Mouse (Mus musculus) adrenal gland, postnatal 14 days (tissue): ENCODE data around the gene C330007P06Rik. TPM values are rescaled to one million over a fixed set of nuclear protein-coding genes. Genes with fewer than 3 reads are reported as not detected.

ENCODE experiments used
- DNase-seq: peaks from one replicate; pipeline ENCODE4 v3.0.0; 2021; ENCODE audit warnings: mixed read lengths
- long read RNA-seq, 2 experiments: library from polyadenylated mRNA; stranded (forward); transcript quantifications; one replicate each; pipeline ENCODE4 v2.0.0; 2021
- total RNA-seq: library from RNA; stranded (reverse); gene quantifications from 2 replicates; pipeline ENCODE4 v1.2.3, GENCODE M21; 2021

C330007P06Rik gene
- total RNA-seq = 47.0 and 51.0 TPM in 2 replicates
- long read RNA-seq, experiment 1, transcript C330007P06Rik-202 (7 exons, 3,340 nt) = major isoform, 45 of 59 reads
- long read RNA-seq, experiment 1, partial matches to known transcripts = 3 of 59 reads
- long read RNA-seq, experiment 1, other reads (novel, unspliced or antisense) = 11 of 59 reads
- long read RNA-seq, experiment 2, transcript C330007P06Rik-202 (7 exons, 3,340 nt) = major isoform, 34 of 41 reads
- long read RNA-seq, experiment 2, partial matches to known transcripts = 2 of 41 reads
- long read RNA-seq, experiment 2, other reads (novel, unspliced or antisense) = 5 of 41 reads

GRCm38 (mm10) chrX:36873765-36874164 is at the start of gene C330007P06Rik, which contains the start of gene Ube2a:
Gene C330007P06Rik, minus strand, starts transcription at chrX:36874111.
Gene Ube2a, plus strand, starts transcription at chrX:36873900.
- no peak for DNase-seq

DNA sequence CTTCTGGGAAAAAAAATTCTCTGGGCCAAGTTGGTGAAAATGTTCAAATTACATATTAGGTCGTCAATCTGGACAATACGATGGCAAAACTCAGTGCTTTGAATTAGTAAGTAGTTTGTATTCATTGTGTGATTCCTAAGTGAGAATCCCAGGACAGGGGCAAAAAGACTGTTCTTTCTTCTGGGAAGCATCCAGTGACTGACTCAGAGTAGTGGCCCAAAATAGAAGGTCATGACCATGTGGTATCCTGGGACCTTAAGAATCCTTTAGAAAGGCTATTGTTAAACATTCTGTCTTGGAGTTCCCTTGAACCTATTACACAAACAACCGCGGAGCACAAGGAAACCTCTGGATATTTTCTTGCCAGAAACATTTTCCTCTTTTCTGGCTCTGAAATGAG is 47.4 kb upstream of the C330007P06Rik start:
- DNase-seq = no peak

GRCm38 (mm10) chrX:36917749-36918148 is 43.8 kb upstream of the C330007P06Rik start:
- no peak for DNase-seq

DNA sequence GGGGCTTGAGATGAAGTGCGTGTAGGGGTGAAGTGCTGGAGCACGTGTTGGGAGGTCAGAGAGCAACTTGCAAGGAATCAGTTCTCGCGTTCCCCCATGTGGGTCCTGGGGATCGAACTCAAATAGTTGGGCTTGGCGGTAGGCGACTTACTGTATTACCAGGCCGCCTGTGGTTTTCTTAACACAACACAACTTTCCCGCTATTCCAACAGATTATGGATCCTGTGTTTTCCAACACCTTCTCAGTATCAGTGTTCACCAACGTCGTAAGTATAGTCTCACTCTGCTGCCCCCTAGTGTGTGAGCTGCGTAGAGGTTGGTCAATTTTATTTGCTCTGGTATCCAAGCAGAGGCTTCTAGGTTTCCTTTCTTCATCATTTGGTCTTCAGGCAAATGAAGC is 37.4 kb upstream of the C330007P06Rik start:
- peak; percentile 65 for DNase-seq

GRCm38 (mm10) chrX:36906539-36906938 is 32.6 kb upstream of the C330007P06Rik start:
- DNase-seq = peak; percentile 6

DNA sequence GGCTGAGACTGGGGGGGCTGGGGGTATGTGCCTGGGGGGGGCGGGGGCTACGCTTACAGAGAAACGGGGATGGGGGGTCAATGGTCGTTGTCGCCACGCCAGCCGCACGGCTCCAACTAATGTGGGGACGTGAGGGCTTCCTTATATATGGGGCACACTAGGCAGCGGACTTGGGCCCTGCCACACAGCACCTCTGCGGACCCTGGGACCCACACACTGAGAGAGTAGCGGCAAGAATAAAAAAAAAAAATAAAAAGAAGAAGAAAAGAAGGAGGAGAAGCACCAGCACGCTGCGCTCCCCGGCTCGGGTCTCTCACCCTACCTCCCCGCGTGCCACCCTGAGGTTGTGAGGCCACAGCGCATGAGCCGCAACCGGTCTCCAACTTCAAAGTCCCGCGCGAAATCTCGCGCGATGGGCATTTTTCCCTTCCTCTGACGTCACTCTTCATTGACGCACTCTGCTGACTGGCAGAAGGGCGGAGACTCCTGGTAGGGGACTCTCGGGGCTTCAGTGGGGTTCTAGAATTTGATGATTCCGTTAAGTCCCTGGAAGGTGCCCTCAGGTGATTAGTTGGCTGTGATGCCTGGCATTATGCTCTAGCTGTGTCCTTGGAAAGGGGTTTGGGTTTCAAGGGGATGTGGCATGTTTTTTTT is 29.3 kb upstream of the C330007P06Rik start:
- peak; percentile 93 for DNase-seq

DNA sequence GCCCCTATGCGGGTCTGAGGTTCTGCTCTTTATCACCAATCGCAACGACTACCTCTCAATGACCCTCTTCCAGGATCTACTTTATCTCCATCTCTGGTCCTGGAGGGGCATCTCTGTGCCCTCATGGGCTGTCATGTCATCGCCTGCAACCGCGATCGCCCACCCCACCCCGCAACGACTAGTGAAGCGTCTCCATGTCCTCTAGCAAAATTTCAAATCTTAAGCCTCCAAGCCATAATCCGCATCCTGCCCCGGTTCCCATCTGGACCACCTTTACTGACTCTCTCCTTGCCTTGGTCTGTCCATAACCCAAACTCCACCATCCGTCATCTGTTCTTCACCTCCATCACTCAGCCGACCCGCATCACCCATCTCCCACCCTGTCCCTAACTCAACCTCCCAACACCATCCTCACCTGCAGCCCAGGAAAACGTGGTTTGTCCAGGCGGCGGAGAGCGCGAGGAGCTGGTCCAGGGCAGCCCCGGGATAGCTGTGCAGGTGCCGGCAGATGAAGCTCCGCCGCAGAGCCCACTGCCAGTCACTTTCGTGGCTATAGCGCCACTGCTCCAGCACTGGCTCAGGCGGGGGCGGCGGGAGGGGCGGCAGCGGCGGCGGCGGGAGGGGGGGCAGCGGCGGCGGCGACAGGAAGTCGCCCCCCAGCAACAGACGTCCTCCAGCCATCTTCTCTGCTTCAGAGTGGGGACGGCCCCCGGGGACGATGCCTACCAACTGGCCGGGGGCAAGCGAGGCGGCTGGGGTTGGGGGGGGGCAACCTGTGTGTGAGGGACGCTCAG is 28.6 kb upstream of the C330007P06Rik start, which contains the start of gene Nkrf:
Nkrf (minus strand) TSS at position 579 of the 794 bp plus-strand sequence.
- DNase-seq = peak; percentile 52

DNA sequence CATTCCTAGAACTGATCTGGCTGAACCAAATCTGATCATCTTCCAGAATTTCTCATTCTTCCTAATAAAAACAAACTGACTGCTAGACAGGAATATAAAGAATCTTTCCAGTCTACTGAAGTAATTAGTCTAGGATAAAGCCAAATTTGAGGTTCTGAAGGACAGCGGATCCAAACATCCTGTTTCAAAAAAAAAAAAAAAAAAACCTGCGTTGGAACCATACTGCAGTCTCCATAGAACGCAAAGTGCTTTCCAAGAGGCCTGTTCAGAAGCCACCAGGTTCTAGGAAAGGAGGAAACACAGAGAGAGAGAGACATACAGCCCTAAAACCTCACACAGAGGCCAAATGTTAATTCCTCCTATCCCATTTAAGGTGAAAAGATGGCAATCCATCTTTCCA is 27.7 kb upstream of the C330007P06Rik start:
- DNase-seq = no peak

- peak; percentile 31 for DNase-seq
These were observed 25.0 kb upstream of the C330007P06Rik start for GRCm38 (mm10) chrX:36898931-36899330.

- DNase-seq = peak; percentile 29
These were observed 10.8 kb upstream of the C330007P06Rik start for GRCm38 (mm10) chrX:36884719-36885118.

DNA sequence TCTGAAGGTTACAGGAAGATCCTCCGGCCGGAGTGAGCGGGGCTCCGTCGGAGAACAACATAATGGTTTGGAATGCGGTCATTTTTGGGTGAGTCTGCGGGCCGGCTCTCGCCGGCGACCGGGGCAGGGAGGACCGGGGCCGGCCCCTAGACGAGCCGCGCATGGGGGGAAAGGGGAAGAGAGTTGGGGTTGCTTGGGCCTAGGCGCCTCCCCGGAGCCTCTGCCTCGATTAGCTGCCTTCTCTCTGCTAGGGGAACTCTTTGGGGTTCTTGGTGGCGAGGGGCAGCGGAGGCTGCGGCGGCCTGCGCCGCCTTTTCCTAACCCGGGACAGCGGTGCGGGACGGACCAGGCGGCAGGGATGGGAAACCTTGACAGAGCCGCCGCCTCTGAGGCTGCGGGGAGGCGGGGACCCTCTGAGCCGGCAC is 805 bp upstream of the C330007P06Rik start:
- DNase-seq = no peak

DNA sequence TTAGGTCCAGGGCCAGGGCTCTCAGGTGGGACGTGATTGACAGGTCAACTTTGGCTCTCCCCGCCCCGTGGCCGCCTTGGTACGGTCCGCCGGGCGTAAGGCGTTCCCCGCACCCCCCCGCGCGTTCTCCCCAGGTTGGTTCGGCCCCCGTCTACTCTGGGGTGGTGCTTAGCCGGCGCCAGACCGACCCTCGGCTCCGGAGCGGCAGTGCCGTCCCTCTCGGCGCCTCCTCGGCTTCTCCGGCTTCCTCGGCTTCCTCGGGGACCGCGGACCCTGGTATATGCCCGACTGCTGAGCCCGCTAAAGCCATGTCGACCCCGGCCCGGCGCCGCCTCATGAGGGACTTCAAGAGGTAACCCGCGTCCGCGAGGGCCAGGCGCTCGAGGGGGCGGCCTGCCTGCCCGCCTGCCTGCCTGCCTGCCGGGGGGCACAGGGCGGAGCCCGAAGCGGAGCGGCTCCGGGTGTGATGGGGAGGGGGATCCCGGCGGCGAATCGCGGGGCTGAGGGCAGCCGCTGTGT is 326 bp upstream of the C330007P06Rik start:
- DNase-seq = peak; percentile 95

DNA sequence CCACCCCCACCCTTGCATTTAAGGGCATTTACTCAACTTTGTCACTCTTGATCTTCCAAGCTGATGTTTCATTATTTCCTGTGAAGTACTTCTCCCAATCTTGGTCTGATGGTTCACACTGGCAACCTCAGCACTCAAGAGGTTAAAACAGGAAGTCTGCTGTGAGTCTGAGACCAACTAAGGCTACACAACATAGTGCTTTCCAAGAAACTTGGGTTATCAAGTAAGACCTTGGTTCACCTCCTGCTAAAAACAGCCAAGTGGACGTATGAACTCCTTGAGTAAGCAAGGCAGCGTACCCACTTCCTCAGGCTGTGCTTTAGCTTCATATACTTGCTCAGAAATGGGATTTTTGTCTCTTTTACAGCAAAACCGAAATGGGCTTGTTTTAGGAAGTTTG is 3.5 kb downstream of the C330007P06Rik start:
- DNase-seq = no peak

DNA sequence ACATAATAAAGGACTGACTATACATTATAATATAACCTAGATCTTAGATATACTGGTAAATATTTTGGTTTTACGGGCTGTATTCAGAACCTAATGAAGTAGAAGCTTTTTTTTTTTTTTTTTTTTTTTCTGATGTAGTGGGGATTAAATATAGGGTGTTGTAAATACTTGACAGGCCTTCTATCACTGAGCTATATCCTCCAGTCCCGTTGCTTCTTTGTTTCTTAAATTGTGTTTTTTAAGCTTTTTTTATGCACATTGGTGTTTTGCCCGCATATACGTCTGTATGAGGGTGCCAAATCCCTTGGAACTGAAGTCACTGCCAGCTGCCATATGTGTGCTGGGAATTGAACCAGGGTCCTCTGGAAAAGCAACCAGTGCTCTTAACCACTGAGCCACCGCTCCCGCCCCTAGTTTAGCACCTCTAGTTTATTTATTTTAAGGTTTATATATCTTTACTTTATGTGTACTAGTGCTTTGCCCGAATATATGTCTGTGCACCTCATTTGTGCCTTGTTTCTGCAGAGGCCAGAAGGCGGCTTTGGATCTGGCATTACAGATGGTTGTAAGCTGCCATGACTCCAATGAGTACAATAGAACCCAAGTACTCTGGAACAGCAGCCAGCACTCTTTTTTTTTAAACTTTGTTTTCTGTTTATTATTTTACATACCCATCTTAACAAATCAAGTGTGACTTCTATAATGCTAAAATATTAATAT is 9.1 kb downstream of the C330007P06Rik start:
- DNase-seq = no peak

- peak; percentile 87 for DNase-seq
These were observed 9.9 kb downstream of the C330007P06Rik start for GRCm38 (mm10) chrX:36863766-36864608.

DNA sequence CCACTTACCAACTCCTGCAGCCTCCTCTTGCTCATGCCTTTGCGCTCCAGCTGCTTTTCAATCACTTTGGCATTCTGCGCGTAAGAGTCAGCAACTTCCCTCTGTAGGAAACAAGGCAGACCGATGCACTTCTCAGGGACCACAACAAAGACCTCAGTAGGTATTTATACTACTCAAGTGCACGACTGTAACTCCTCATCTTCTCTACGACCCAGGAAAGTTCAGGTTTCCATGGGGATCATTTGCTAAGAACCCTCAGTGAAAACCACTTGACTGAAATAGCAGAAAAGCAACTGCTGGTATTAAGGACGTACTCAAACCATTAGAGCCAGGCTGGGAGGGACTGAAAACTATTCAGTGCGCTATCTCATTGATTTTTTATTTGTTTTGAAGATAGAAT is 21.3 kb downstream of the C330007P06Rik start:
- no peak for DNase-seq

DNA sequence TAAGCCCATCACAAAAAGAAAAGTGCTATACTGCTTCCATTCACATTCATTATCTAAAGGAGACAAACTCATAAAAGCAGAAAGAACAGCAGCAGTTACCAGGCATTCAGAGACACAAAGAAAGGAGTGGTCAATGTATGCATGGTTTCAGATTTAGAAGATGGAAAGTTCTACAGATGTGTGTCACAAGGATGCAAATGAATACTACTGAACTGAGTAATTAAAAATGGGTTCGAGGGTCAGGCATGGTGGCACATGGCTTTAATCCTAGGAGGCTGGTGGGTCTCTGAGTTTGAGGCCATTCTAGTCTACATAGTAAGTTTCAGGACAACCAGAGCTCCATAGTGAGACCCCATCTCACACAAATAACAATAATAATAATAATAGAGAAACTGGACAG is 26.8 kb downstream of the C330007P06Rik start:
- no peak for DNase-seq

DNA sequence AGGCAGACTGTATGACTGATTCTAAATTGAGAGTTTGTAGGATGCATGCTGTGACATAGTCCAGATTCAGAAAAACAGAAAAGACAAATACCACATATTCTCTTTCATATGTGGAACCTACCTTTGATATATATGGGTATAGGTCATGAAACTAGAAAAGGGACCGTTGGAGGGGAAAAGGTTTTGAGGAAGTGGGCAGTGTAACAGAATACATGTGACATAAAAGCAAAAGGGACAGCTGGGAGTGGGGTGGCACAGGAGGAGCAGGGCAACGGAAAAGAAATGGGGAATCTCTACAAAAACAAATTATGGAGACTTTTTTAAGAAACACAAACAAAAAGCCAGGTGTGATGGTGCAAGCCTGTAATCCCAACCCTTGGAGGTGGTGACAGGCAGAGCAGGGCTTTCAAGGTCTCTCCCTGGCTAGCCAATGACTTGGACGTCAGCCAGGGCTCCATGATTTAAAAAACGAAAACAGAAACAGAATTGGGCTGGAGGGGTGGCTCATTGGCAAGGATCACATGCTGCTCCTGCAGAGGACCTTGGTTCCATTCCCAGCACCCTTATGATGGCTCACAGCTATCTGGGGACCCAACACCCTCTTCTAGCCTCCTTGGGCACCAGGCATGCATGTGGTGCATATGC is 30.4 kb downstream of the C330007P06Rik start:
- peak; percentile 66 for DNase-seq

- no peak for DNase-seq
These were observed 32.2 kb downstream of the C330007P06Rik start for GRCm38 (mm10) chrX:36841698-36842097.

GRCm38 (mm10) chrX:36839391-36839790 is 34.5 kb downstream of the C330007P06Rik start:
- DNase-seq = peak; percentile 63
